Mouse (Mus musculus): ENCODE measurements at regions not wholly inside any gene's neighbourhood (a gene's known extent, or its start where the extent isn't known, plus 50 kb on each side); places are given as distances from the start of the nearest gene placed in this dataset.

DNA sequence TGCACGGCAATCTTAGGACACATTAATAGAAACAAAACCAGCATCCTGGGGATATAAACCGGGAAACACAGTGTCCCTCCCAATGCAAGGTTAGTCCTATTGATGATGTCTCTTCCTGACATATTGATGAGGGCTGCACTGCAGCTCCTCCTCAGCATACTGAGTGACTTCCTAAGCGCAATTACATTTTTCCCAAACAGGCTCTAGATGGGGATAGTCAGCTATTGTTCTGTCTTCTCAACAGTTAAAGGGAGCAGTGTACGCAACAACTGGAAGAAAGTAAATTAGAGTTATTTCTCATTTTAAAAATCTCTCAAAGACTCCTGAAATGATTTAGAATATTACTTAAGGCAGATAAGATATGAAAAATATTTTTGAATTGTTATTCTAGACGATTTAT is 189.5 kb upstream of the 4931417E11Rik start:
- peak; percentile 44; the same call in 1 of the 2 replicates for TF ChIP-seq CTCF (IDR thresholded peaks at IDR 0.05; ENCODE audit: low read depth)
- no peak for TF ChIP-seq EP300 (optimal IDR thresholded peaks at IDR 0.05)

Measured in stomach, postnatal 0 days (tissue).